Mouse (Mus musculus): ENCODE data around the gene Cebpg.

Cebpg gene

DNA sequence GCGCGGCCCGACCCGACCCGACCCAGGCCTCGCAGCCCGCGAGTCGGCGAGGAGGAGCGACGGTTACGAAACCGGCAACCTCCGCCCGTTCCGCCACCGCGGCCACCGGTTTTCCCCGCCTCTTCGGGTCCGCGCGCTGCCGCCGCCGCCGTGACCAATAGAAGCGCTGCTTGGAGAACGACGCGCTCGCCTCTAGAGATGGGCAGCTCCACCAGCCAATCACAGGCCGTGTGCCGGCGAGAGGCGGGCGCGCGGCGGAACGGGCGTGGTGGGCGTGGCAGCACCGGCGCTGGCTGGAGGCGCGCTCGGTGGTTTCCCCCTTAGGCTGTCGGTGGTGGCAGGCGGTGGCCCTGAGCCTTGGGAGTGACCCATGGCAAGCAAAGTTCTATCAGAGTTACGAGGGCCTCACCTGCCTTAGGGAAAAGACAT, at the start of gene Cebpg:
Cebpg (minus strand) TSS at position 138 of the 429 bp plus-strand sequence.
- peak; percentile 98 for DNase-seq

DNA sequence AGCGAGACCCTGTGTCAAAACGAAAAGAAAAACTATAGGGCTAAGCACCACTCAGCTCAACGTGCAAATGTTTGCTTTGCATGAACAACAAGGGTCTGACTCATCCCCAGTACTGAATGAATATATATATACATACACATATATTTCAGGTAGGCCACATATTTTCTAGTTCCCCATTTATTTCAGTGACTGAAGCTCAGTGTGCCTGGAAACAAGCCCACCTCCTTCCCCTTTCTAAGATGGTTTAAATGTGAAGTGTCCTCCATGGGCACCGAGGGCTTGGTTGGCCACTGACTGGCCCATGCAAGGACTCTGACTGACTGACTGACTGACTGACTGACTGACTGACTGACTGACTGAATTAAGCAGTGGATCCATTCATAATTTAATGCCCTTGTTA, 43.2 kb upstream of the Cebpg start:
- DNase-seq = no peak

DNA sequence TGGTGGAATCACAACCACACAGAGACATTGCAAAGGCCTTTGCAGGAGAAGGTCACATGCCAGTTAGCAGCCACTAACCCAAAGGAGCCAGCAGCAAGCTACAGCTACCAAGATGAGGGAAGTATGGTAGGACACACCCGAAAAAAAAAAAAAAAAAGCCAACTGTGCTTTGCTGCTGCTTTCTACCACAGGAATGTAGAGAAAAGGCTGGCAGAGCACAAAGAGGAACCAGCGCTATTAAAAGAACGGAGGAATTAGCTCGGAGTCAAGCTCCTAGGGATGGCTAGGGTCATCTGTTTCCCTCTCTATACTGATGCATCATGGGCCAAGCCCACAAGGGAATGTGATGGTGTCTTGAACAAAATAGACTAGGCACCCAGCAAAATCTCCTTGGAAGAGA, 42.4 kb upstream of the Cebpg start:
- no peak for DNase-seq

DNA sequence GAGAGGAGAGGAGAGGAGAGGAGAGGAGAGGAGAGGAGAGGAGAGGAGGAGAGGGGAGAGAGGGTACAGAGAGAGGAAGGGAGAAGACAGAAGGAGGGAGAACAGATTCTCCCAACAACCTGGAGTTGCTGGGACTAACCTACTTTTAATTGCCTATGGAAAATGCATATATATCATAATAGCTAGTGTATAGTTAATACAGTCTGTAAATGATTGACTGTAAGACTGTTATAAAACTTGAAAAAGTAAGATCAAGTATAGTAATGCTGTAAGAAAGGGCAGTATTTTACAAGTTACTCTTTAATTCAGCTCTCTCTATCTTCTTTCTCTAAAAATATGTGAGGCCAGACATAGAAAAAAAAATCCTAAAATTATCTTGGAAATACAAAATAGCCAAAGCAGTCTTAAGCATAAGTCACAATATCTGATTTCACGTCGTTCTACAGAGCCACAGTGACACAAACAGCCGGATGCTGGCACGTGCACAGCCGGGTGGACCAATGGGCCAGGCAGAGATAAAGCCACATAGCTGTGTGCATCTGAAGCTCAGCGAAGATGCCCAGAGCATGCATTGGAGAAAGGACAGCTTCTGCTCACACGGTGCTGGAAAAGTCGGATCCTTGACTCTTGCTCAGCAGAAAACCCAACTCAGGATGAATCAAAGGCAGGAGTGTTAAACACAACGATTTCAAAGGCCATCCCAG, 38.8 kb upstream of the Cebpg start:
- DNase-seq = no peak

DNA sequence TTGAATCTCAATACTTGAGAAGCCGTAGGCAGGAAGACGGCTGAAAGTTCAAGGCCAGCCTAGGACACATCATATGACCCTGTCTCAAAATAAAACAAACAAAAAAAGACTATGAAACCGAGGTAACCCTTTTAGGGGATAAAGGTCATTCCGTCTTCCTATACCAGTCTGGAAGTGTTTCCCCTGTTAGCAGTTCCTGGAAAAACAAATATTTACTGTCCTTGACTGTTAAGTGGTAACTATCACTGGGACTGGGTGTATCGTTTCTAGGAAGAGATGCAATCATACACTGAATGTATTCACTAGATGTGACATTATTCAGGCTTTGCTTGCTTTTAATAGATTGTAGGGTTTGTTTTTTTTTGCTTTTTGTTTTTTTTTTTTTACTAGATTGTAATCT, 34.2 kb upstream of the Cebpg start:
- no peak for DNase-seq

DNA sequence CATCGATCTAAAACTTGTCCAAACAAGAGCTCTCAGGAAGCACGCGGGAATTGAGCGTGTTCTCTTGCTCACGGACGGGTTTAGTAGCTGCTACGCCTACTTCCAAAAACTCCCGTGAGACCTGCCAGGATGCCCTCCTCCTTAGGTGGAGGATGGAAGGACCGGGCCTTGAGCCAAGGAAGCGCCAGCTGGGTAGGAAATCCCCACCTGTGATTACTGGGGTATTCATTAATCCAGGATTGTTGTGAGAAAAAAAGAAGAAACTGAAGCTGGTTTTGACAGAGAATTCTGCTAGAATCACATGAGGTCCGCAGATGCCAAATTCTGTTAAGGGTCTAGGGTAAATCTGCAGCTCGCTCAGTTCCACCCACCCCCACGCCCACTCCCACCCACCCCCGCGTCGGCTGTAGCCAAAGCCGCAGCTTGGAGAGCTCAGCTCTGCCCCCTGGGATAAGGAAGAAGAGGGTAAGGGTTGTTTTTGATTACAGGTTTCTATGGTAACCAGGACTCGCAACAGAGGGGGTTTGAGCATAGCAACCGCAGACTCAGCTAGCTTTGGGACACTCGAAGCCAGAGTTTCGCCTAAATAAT, 30.0 kb upstream of the Cebpg start:
- no peak for DNase-seq

DNA sequence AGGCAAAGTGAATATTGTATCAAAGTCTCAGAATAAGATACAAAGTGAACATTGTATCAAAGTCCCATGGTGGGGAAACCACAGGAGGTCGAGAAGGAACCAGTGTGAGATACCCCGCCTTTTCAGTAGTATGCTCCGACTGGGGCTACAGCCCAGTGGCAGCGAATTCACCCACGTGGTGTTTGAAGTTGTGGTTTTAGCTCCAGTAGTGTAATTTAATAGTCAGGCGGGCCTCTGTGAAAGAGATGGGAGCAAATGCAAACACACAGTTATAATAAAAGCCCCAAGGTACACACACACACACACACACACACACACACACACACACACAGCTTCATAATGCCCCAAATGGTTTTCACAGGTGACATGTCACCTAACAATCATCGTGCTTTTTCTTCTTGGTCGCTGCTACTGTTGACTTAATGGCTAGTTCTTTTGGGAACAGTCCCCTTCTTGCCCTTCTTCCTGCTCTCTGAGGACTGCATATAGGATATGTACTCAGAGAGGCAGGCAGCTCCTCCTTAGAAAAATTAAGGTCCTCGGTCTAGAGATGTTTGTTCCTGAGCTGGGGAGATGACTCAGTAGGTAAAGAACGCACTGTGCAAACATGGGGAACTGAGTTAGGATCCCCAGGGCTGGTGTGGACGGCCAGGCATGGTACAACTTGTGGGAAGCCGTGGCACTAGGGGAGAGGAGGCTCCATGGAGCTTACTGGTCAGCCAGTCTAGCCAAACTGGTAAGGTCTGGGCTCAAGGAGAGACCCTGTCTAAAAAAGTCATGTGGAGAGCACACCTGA, 28.4 kb upstream of the Cebpg start:
- DNase-seq = no peak

DNA sequence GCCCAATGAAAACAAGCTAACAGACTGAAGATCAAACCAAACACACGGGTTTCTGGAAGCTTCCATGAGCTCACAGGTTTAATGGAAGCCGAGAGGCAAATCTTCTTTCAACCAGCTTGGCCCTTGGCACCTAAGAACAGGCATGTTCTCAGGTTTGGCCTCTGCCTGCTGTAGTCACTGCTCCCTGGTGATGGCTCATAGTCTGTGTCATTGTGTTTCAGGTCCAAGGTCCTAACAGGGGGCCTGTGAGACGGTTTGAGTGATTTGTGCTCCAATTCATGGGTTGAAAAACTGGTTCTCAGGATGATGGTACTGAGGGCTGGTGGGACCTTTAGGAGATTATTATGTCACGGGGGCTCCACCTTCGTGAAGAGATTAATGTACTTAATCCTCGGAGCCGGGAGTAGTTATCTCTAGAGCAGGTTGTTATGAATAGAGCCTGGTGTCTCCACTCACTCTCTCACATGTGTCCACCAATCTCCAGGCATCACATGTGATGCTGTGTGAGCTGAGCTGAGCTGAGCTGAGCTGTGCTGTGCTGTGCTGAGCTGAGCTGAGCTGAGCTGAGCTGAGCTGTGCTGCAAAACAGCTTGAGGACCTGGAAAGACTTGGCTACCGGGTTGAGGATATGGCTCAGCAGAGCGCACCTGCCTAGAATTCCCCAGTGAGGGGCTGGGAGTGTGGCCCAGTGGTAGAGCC, 25.2 kb upstream of the Cebpg start:
- DNase-seq = no peak

DNA sequence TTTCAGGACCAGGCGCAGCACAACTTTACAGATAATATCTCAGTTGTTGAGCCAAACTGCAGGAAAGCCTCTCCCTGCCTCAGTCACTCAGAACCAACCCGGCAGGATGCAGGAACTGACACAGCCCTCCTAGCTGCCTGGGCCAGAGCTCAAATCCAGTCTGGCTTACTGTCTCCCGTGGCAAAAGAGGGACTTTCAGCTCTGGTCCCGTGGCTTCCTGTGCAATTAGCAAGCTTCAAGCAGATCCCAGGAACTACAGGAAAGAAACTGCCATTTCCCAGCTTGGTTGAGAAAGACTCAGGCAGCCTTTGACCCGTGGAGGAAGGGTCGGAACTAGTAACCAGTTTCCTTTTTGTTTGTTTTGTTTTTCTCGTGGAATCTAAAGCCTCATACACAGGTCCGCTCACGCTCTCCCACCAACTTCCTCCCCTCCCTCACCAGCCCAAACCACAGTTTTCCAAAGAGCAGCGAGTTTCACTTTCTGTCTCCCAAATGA, 24.5 kb upstream of the Cebpg start:
- DNase-seq = no peak

DNA sequence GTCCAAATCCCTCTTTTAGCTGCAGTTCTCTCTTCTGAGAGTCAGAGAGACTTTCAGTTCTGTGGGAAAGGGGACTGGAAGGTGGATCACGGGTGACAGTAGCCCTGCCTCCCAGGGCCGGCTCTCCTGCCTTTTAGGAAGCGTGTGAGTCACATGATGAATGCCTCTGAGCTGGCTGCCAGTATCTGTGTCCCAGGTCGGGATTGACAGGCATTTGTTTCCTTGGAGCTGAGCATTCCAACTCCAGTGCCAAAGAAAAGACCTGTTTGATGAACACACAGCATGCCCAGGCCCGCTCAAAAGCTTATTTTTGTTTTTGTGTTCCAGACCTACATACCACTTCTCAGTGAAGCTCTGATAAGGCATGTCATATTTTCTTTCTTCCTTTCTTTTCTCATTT, 20.3 kb upstream of the Cebpg start:
- no peak for DNase-seq

DNA sequence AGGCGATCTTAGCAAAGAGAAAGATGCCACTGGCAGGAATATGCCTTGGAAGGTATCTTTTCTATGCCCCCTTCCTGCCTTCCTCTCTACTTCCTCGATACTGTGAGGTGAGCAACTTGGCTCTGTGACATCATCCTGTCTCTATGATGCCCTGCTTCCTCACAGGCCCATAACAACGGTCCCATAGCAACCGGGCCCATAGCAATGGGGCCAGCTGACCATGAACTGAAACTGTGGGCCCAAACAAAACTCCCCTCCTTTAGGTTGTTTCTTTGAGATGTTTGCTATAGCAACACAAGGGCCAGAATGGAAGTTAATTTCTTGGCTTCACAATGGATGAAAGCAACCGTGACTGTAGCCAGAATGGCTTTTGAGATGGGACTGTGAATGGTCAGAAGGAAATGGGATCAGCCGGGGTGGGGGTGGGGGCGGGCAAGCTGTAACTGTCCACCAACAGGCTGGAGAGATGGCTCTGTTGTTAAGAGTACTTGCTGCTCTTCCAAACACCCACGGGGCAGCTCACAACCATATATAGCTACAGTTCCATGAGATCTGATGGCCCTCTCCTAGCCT, 10.4 kb upstream of the Cebpg start:
- no peak for DNase-seq

DNA sequence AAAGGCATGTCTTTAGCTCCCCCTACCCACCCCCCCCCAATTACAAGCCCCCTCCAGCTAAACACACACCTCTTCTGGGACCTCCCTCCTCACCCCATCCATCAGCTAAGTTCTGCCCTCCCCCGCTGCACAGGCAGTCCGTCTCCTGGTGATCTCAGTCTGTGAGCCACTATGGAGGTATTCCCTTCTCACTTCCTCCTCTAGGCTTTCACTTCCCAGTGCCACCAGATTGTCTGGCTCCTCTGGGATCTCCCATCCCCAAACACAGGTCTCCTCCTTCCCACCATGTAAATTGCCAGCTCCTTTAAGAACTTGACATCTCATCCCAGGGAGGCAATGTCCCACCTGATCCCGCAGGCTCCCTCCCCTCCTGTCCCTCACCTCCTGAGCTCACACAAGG, 9.6 kb upstream of the Cebpg start:
- DNase-seq = no peak

DNA sequence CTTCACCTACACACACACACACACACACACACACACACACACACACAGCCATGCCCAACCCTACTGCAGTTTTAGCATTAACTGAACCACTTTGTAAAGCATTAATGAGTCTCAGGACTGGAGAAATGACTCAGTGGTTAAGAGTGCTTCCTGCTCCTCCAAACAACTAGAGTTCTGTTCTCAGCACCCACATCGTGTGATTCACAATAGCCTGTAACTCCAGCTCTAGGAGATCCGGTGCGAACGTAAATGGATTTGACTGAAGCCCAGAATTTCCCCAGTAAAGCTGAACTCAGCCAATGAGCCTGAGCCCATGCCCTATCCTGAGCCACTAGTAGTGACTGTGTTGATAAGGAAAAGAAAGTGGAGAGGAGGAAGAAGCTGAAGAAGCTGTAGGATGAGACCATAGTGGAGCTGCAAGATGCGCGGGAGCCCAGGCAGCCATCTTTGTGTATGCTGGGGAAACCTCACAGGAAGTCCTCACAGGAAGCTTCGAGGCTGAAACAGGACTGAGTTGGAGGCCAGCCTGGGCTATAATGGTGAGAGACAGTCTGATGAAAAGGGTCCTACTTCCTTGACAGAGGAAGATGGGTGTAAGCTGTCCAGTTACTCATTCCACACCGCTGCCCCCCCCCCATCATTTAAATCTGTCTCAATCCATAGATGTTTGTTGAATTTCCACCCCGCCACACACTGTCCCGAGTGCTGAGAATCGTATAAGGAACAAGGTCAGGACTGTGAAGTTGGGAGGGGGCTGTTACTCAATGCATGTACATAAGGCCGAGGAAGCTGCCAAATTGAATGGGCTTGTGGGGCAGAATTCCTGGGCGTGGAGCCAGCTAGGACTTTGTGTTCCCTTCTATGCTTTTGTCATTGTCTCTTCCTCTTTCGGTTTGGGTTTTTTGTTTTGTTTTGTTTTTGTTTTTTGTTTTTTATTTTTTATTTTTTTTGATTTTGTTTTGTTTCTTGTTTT, 8.2 kb upstream of the Cebpg start:
- DNase-seq = no peak

DNA sequence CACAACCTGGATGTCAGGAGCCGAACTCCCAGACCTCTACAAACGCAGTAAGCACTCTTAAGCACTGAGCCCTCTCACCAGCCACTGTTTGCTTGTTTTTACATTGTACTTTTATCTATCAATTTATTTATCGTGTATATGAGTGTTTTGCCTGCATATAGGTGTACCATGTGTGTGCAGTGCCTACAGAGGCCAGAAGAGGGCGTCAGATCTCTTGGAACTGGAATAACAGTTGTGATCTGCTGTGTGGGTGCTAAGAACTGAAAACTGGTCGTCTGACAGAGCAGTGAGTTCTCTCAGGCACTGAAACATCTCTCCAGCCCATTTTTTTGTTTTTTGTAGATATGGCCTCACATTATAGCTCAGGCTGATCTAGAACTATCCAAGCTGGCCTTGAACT, 3.1 kb upstream of the Cebpg start:
- DNase-seq = no peak

DNA sequence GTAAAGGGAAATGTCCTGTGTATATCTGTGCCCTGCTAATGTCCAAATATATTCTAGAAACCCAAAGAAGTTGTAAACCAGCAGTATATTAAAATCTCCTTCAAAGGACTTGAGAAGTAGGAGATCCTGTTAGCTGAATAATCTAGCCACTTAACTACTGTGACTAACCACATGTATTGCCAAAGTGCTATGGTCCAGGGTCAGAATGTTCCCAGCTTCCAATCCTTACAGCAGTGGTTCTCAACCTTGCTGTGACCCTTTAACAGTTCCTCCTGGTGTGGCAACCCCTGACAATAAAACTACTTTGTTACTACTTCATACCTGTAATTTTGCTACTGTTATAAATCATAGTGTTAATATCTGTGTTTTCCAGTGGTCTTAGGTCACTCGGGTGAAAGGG, 2.0 kb upstream of the Cebpg start:
- DNase-seq = no peak

DNA sequence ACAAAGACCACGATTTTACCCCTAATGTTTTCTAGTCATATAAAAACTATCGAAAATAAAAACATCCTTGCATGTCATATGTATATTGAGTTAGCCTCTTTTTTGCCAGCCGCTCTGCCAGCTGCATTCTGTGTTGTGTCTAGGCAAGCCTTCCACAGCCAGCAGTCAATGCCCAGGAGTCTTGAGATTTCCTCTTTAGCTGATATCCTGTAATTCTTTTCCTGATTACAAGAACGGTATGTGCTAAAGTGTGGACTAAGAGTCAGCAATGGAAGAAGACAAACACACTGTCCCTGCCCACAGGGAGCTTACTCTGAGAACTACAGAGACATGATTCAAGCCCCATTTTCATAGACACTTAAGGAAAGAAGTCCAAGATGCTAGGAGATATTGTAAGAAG, 1.2 kb upstream of the Cebpg start:
- no peak for DNase-seq

DNA sequence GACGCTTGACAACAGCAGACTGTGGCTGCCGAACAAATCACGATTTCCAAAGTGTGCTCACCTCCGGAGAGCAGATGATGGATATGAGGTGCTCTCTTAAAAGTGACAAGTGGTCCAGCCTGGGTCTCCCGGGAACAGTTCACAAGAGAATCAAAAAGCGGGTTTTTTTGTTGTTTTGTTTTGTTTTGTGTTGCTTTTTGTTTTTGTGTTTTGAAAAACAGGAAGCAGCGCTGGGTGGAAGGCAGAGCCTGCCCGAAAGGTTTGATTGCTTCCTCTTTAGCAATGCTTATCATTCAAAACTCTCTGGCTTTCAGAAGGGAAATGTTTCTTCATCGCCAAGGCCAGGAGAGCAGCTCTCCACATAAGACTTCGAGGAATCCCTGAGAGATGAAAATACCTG, 626 bp upstream of the Cebpg start:
- DNase-seq = no peak

DNA sequence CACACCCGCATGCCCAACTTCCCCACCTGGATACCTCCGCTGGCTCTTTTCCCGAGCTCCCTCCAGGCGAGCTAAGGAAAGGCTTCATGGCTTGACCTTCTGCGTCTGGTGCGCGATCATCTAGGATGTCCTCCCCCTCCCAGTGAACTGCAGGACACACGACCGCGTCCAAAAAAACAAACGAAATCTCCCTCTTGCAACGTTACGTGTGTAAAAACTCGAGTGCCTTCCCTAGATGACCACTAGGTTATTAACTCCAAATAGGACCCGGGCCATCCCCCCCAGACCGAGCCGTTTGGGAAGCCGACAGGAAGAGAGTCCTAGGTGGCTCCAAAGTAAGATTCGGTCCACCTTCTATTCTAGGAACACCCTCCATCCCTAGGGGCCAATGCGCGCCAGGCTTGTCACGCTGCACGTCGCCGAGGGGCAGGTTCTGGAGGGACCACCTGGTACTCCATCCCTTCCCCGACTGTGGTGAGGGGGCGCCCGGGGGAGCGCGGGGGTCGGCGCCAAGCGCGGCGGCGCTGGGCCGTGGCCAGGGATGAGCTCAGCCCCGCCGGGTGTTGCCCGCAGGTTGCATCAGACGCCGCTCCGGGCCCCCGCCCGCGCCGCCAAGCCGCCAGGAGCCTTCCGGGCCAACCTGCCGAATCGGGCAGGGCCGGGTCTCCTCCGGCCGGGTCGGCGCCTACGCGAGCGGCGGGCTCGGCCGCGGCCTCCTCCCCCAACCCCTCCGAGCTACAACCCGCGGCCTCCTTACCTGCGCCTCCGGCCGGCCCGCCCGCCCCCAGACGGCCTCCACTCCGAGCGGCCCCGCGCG, 546 bp downstream of the Cebpg start:
- no peak for DNase-seq

DNA sequence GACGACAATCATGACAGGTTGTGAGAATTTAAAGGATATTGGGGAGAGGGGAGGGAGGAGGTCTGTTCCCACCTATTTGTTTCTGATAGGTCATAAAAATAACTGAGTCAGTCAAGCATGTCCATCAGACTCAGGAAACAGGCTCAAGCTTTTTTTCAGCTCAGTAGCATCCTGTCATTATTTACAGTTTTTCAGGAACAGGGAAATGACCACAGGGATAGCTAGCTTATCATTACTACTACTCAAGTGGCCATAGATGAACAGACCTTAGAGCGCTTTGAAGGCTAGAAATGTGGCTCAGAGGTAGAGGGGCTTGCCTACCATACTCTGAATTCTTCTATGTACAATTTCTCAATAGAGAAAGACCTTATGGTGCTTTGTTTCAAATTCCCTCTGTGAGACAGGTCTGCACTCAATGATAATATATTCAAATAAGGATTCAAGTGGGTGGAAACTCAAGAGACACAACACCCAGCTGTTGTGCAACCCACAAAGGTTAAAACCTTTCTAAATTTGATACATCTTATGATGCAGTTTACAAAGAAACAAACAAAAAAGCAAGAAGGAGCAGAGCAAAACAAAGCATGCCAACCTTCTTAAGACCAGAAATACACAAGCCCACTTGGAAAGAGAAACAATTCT, 1.3 kb downstream of the Cebpg start:
- no peak for DNase-seq

DNA sequence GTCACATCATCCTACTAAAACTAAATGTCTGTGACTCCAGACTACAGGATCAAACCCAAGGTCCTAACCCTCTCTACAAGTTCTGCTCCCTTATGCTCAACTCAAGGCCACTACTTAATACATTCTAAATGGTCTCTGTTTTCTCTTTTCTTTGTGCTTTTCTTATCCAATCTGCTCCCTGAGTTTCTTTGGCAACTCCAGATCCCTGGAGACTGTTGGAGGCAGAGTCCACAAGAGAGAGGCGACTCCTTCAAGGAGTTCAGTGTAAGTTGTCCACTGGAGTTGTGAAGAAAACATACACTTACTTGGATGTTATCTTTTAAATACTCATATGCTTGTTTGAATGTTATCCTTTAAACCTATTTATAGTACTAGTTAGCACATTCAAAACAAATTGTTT, 2.1 kb downstream of the Cebpg start:
- no peak for DNase-seq

Data from thymus, postnatal 25 days (tissue).